Mouse (Mus musculus) forebrain, embryonic 14.5 days (tissue): ENCODE results near the gene Slc35e3. TPM values are rescaled to one million over a fixed set of nuclear protein-coding genes. Genes with fewer than 3 reads are reported as not detected.

ENCODE experiments used
- ATAC-seq: fragments of 200-750 bp; cut with Nextera tagmentation; 2 replicates; pipeline ENCODE4 v1.8.0; 2017; ENCODE audit warnings: mild to moderate bottlenecking, moderate library complexity
- DNase-seq: peaks from one replicate; pipeline ENCODE4 v3.0.0-alpha.2; 2015; ENCODE audit warnings: low spot score
- H3K27ac ChIP-seq: fragments of 300-500 bp; sonication (generic); 2 replicates; pipeline ENCODE4 v1.5.1; 2014; ENCODE audit warnings: low read depth, mild to moderate bottlenecking, control low read depth, low read length, moderate library complexity
- H3K27me3 ChIP-seq: fragments of 300-500 bp; sonication (generic); replicated peaks from 2 replicates; pipeline ENCODE4 v1.6.1; 2014; ENCODE audit warnings: low read length, control low read depth, mixed read lengths; ENCODE audit not compliant: control insufficient read depth, insufficient read depth
- H3K36me3 ChIP-seq: fragments of 300-500 bp; sonication (generic); 2 replicates; pipeline ENCODE4 v1.6.1; 2014; ENCODE audit warnings: low read length, control low read depth; ENCODE audit not compliant: control insufficient read depth, insufficient read depth
- H3K4me1 ChIP-seq: fragments of 300-500 bp; sonication (generic); 2 replicates; pipeline ENCODE4 v1.6.1; 2014; ENCODE audit warnings: antibody characterized with exemption, low read length, control low read depth; ENCODE audit not compliant: control insufficient read depth, insufficient read depth
- H3K4me2 ChIP-seq: fragments of 300-500 bp; sonication (generic); 2 replicates; pipeline ENCODE4 v1.6.1; 2014; ENCODE audit warnings: mild to moderate bottlenecking, control low read depth, low read length
- H3K4me3 ChIP-seq: fragments of 300-500 bp; sonication (generic); 2 replicates; pipeline ENCODE4 v1.5.1; 2014; ENCODE audit warnings: low read depth, low read length, control low read depth
- H3K9ac ChIP-seq: fragments of 300-500 bp; sonication (generic); 2 replicates; pipeline ENCODE4 v1.6.1; 2014; ENCODE audit warnings: mild to moderate bottlenecking, low read length, control low read depth, moderate library complexity
- H3K9me3 ChIP-seq: fragments of 300-500 bp; sonication (generic); replicated peaks from 2 replicates; pipeline ENCODE4 v1.6.1; 2016; ENCODE audit warnings: low read length, control low read depth, mixed read lengths; ENCODE audit not compliant: control insufficient read depth
- WGBS: fragments of 180-500 bp; shearing (Covaris S2); extraction: QIAGEN DNeasy Blood & Tissue Kit; methylation state at CpG from one replicate; pipeline ENCODE4 v1.1.7; 2014; 5-methylcytosine and 5-hydroxymethylcytosine counted together
- polyA plus RNA-seq: library from polyadenylated mRNA; unstranded; fragments of >200 nt; fragmentation: Nextera tagmentation; extraction: Ambion mirVana; gene quantifications from 2 replicates; pipeline ENCODE4 v1.2.1, GENCODE M21; 2014

Gene Slc35e3
- polyA plus RNA-seq, 1 experiment from 2014 or later = 17.7 TPM

- Histone ChIP-seq H3K27me3 (no peaks in the 10 kb centered on the region), H3K4me1 (no peaks in the 10 kb centered on the region), H3K9me3 (no peaks in the 10 kb centered on the region), H3K36me3 (peaks cover 84% of the 10 kb centered on the region), H3K4me3 (no peak overlapping the region), H3K27ac (no peak overlapping the region), H3K4me2 (no peak overlapping the region), H3K9ac (no peak overlapping the region)
- DNase-seq (no peak), ATAC-seq (no peak)
- 96% methylated on average over 10 of the region's 10 CpGs for WGBS
These were observed 54.7 kb downstream of the Slc35e3 start for GRCm38 (mm10) chr10:117691389-117691968.

GRCm38 (mm10) chr10:117690770-117691296 is 55.3 kb downstream of the Slc35e3 start:
- WGBS = 94% methylated on average over 3 of the region's 3 CpGs
- no peaks in the 10 kb centered on the region for H3K27me3 ChIP-seq
- no peak overlapping the region for H3K4me3 ChIP-seq
- no peak overlapping the region for H3K9ac ChIP-seq
- no peak overlapping the region for H3K27ac ChIP-seq
- ATAC-seq (no peak), DNase-seq (no peak)
- no peak overlapping the region for H3K4me2 ChIP-seq
- peaks cover 78% of the 10 kb centered on the region for H3K36me3 ChIP-seq
- H3K4me1 ChIP-seq = no peaks in the 10 kb centered on the region
- H3K9me3 ChIP-seq = no peaks in the 10 kb centered on the region

GRCm38 (mm10) chr10:117690101-117690352 is 56.1 kb downstream of the Slc35e3 start:
- ATAC-seq = no peak
- WGBS = 91% methylated on average over 2 of the region's 2 CpGs

GRCm38 (mm10) chr10:117689297-117690100 is 56.7 kb downstream of the Slc35e3 start:
- H3K36me3 ChIP-seq = peaks cover 64% of the 10 kb centered on the region
- H3K27ac ChIP-seq = no peak overlapping the region
- no peaks in the 10 kb centered on the region for H3K27me3 ChIP-seq
- H3K4me2 ChIP-seq = no peak overlapping the region
- DNase-seq = no peak
- H3K4me1 ChIP-seq = no peaks in the 10 kb centered on the region
- ATAC-seq = no peak
- no peak overlapping the region for H3K9ac ChIP-seq
- no peaks in the 10 kb centered on the region for H3K9me3 ChIP-seq
- no peak overlapping the region for H3K4me3 ChIP-seq
- 95% methylated on average over 11 of the region's 11 CpGs for WGBS

More at GRCm38 (mm10) chr10:117690101-117690352, 56.1 kb downstream of the Slc35e3 start:
- no peak for DNase-seq
- no peak overlapping the region for H3K27ac ChIP-seq
- no peaks in the 10 kb centered on the region for H3K4me1 ChIP-seq
- H3K36me3 ChIP-seq = peaks cover 70% of the 10 kb centered on the region
- no peak overlapping the region for H3K4me2 ChIP-seq
- H3K9ac ChIP-seq = no peak overlapping the region
- no peaks in the 10 kb centered on the region for H3K9me3 ChIP-seq
- no peak overlapping the region for H3K4me3 ChIP-seq
- H3K27me3 ChIP-seq = no peaks in the 10 kb centered on the region

GRCm38 (mm10) chr10:117688204-117689151 is 57.7 kb downstream of the Slc35e3 start:
- H3K27me3 ChIP-seq = no peaks in the 10 kb centered on the region
- H3K9ac ChIP-seq = no peak overlapping the region
- no peak overlapping the region for H3K27ac ChIP-seq
- ATAC-seq (peak; percentile 55; the same call in 1 of the 2 replicates), DNase-seq (peak; percentile 34)
- no peak overlapping the region for H3K4me3 ChIP-seq
- no peaks in the 10 kb centered on the region for H3K9me3 ChIP-seq
- no peak overlapping the region for H3K4me2 ChIP-seq
- H3K36me3 ChIP-seq = peaks cover 57% of the 10 kb centered on the region
- H3K4me1 ChIP-seq = no peaks in the 10 kb centered on the region
- 84% methylated on average over 13 of the region's 13 CpGs for WGBS

- no peak overlapping the region for H3K4me3 ChIP-seq
- H3K4me2 ChIP-seq = no peak overlapping the region
- H3K9me3 ChIP-seq = no peaks in the 10 kb centered on the region
- peaks cover 51% of the 10 kb centered on the region for H3K36me3 ChIP-seq
- no peaks in the 10 kb centered on the region for H3K4me1 ChIP-seq
- ATAC-seq (no peak), DNase-seq (no peak)
- no peaks in the 10 kb centered on the region for H3K27me3 ChIP-seq
- WGBS = 92% methylated on average over 7 of the region's 7 CpGs
- no peak overlapping the region for H3K9ac ChIP-seq
- H3K27ac ChIP-seq = no peak overlapping the region
These were observed 58.6 kb downstream of the Slc35e3 start for GRCm38 (mm10) chr10:117687577-117687976.

GRCm38 (mm10) chr10:117687018-117687417 is 59.1 kb downstream of the Slc35e3 start:
- H3K4me1 ChIP-seq = no peaks in the 10 kb centered on the region
- H3K27me3 ChIP-seq = no peaks in the 10 kb centered on the region
- no peaks in the 10 kb centered on the region for H3K9me3 ChIP-seq
- peaks cover 45% of the 10 kb centered on the region for H3K36me3 ChIP-seq
- no peak for DNase-seq
- 85% methylated on average over 3 of the region's 3 CpGs for WGBS
- H3K27ac ChIP-seq = no peak overlapping the region
- H3K9ac ChIP-seq = no peak overlapping the region
- no peak for ATAC-seq
- no peak overlapping the region for H3K4me2 ChIP-seq
- no peak overlapping the region for H3K4me3 ChIP-seq

- Histone ChIP-seq H3K9ac (no peak overlapping the region), H3K9me3 (no peaks in the 10 kb centered on the region), H3K27me3 (no peaks in the 10 kb centered on the region), H3K27ac (no peak overlapping the region), H3K4me2 (no peak overlapping the region), H3K36me3 (peaks cover 35% of the 10 kb centered on the region), H3K4me3 (no peak overlapping the region), H3K4me1 (no peaks in the 10 kb centered on the region)
- ATAC-seq = no peak
- DNase-seq = no peak
- 92% methylated on average over 13 of the region's 13 CpGs for WGBS
These were observed 60.1 kb downstream of the Slc35e3 start for GRCm38 (mm10) chr10:117685849-117686591.
